Mouse (Mus musculus): ENCODE measurements around the gene Aknad1.

Gene Aknad1

DNA sequence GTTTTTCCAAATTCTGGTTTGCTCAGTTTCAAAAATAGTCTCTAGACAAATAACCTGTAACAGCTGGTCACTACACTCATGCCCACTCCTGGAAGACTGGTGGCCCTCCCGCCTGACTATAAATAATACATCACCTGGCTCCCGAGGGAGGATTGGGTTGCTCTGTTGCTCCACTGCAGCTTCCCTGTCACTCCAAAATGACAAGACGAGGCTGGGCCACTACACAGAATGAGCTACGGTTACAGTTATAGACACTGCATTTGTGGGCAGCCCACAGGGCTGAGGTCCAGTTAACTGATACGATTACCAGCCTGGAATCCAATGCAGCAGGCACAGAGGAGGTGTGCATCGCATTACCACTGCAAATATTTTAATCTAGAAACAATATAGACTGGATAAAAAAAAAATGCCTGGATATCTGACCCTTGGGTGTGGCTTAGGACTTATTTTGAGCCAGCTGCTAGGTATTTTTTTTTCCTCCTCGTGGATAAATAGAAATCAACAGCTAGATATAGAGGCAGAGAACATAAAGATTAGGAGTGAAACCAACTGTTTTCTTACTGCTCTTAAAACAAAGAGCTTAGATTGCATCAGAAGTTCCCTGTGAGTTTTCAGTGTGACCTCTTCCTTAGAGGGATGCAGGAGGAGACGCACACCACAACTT is at the start of gene Aknad1:
Aknad1 (plus strand) TSS at position 614 of the 664 bp plus-strand sequence.
- DNase-seq: no peak

- DNase-seq: no peak
Observed at GRCm38 (mm10) chr3:108689979-108690378, 49.5 kb upstream of the Aknad1 start.

DNA sequence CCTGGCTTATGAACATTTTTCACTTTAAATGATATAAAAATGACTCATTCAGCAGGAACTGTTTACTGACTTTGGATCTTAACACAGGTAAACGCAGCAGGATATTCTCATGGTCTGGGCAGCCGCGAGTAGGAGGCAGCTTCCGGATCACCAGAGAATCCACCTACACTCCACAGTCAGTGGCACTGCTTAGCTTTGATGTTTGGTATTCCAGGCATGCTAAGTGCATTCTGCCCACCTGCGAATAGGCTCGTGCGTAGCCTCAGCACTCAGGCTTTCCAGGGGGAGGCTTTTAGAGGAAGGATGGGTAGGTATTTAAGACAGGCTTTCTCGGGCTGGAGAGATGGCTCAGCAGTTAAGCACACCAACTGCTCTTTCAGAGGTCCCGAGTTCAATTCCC is 45.1 kb upstream of the Aknad1 start:
- DNase-seq: no peak

DNA sequence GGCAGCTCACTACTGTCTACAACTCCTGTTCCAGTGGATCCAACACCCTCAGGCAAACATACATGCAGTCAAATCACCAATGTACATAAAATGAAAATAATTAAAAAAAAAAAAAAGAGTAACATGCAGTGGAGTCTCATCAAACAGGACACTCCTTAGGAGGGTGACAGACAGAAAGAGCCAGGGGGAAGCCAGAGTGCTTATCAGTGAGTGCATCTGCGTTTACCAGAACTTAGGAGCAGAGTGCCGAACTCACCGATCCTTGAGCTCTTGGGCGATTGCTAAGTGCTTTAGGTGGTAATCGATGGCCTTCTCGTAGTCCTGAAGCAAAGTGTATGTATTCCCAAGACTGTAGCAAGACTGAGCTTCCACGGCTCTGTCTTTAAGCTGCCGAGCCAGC is 40.8 kb upstream of the Aknad1 start:
- DNase-seq: no peak

DNA sequence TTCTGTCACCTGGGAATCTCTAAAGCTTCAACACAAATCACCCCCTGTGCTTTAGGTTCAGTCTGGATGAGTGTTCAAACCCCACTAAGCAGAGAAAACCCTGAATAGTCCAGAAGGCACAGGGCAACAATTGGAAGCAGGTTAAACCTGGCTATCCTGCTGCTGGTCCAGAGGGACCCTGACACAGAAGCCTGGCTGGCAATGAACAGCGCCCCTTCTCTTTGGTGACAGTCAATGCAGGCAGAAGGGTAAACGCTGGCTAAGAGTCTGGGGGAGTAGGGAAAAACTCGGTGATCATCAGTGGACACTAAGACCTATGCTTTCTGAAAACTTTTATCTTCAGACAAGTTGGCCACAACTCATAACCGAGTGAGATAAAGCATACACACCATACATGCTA is 39.7 kb upstream of the Aknad1 start:
- no peak for DNase-seq

- DNase-seq: no peak
Observed at GRCm38 (mm10) chr3:108701256-108701655, 38.2 kb upstream of the Aknad1 start.

- no peak for DNase-seq
Observed at GRCm38 (mm10) chr3:108702789-108703188, 36.7 kb upstream of the Aknad1 start.

DNA sequence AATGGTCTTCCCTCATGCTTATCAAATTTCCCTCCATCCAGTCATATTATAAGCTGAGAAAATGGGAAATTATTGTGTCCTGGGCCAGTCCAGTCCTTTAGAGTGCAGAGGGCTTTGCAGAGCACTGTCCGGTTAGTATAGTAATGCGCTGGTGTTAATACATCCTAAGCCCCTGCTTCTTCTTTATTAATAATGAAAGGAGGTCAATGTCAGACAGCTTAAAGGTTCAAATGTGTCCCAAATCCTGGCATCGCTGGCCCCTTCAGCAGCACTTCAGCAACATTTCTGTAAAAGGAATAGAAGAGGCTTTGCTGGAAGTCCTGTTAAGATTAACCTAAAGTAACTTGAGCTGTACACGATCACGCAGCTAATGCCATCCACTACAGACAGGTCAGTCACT is 28.2 kb upstream of the Aknad1 start:
- no peak for DNase-seq

DNA sequence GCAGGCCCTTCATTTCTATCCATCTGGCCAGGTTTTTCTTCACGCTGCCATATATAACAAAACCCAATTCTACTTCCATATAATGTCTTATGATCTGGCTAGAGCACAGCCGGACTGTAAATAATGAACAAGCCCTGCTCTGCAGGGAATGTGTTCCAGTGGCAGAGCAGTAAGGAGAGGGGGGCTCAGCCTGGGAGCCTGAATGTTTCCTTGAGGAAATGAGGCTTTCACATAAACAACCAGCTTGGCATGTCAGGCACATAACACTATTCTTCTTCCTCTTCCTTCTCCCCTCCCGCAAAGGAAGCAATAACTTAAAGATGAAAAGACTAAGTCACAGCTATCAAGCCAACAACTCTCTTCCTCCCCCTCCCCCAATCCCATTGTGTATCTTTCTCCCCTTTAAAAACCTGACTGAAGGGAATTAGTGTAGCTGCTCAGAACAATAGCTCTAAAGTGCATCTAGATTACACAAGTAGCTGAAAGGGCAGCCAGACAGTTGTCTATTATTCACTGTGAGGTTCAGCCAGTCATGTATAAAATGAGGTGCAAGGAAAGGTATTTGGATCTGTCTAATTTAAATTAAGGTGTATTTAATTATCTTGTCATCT is 26.3 kb upstream of the Aknad1 start:
- no peak for DNase-seq

DNA sequence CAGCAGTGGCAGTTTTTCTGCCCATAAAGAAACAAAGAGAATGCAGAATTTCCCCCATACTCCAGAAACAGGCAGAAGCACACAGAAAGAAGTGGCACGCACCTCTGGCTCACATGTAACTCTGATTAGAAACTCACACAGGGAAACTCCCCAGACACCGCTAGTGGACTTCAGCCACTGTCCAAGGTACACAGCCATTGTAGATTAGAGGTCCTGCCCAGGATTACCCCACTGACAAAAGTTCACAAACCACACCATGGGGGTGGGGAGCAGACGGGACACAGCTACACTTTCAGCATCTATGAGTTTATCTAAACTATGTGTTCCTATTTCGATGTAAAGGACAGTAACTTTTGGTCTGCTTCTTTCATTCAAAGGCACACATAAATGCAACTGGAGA is 24.6 kb upstream of the Aknad1 start:
- no peak for DNase-seq

DNA sequence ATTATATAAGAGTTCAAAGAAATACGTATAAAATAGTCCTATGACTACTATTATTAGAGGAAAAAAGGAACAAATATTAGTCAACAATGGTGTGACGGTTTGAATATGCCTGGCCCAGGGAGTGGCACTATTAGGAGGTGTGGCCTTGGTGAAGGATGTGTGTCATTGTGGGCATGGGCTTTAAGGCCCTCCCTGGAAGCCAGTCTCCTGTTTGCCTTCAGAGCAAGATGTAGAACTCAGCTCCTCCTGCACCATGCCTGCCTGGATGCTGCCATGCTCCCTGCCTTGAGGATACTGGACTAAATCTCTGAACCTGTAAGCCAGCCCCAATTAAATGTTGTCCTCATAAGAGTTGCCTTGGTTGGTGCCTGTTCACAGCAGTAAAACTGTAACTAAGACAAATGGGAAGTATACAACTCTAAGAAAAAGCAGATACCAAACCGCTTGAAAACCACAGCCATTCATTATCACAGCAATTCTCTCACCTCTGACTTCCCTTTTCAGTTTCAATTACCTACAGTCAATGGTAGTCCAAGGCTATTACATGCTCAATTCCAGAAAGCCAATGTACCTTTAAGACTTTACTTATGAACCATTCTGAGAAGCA is 21.5 kb upstream of the Aknad1 start:
- no peak for DNase-seq

- no peak for DNase-seq
Observed at GRCm38 (mm10) chr3:108719357-108719756, 20.1 kb upstream of the Aknad1 start.

- no peak for DNase-seq
Observed at GRCm38 (mm10) chr3:108719761-108720160, 19.7 kb upstream of the Aknad1 start.

DNA sequence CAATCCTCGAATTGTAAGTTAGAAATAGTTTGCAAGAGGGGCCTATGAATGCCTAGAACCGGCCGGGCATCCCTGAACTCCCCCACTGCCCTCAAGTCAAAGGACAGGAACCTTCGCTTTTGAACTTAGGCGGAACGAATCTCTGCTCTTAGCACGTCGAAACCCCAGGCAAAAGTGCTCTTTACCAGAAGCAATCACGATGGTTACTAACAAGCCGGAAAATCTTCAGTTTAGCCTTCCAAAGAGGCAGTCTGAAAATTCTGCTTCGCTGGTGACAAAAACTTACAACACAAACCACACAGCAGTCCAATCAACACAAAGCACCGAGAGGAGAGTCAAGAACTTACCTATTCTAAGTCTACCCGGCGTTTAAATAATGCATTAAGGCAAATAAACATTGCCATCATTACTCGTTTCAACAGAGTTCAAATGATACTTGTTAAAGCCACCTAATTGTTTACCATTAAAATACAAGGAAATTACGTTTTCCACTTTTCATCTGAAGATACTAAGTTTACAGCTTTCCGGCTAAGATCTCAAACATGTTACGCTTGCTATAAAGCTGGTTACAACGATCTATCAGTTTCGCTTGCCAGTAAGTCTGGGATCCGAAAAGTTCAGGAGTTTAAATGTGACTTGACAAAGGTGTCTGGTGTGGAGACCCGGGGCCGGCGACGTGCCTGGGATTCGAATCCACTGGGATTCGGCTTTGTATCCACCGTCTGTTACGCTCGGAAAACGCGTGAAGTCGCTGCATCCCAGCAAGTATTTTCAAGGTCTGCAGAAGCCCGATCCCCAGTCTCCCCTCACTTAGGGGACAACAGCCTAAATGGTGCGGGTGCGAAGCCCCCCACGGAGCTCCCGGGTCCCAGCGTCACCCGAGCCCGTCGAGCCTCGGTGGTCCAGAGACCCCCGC is 18.1 kb upstream of the Aknad1 start:
- DNase-seq: peak; percentile 53 to 59

DNA sequence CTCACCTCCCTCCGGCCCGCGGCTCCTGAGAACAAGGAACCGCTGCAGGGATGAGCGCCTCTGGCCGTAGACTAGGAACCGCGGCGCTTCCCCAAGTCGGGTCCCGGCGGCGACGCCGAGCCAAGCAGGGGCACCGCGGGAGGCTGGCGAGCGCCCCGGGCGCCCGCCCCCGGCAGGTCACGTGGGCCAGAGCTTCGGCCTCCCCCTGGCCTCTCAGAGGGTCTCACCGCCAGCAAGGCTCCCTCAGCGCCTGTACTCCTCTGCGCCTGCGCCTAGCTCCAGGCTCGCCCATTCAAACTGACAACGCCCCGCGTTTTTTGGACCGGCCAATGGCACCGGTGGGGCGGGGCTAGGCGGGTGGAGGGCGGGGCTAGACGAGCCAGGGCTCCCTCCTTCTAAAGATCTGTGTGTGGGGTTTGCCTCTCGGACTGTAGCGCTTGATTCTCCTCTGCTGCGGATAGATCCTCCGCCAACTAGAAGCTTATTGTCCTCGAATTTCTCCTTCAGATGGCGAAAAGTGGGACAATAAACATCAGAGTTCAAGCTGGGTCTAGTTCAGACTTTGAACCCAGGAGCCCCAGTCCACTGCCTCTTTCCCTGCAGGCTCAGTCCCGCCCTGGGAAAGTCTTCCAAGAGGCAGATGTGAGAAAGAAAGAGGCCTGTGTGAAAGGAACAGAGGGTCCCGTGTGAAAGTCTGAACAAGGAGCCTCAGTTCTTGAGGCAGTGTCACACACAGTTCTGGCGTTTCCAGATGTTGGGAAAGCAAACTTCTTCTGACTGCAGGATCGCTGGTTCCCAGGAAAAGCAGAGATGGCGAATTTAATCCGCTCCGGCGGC is 17.2 kb upstream of the Aknad1 start, which contains the start of gene Gpsm2:
Gpsm2 (minus strand) TSS at position 274 of the 837 bp plus-strand sequence.
- peak; percentile 96 to 97 for DNase-seq

DNA sequence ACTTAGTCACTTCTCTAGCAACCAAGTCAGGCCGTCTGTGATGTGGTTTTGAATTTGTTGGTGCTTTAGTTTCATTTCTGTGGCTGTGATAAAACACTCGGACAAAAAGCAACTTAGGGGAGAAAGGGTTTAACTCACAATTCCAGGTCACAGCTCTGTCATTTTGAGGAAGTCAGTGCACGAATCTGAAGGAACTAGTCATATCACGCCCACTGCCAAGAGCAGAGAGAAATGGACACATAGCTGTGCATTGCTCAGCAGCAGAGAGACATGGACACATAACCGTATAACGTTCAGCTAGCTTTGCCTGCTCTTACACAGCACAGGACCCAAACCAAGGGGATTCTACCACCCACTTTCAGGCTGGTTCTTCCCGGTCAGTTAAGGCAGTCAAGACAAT is 13.0 kb upstream of the Aknad1 start:
- DNase-seq: no peak

DNA sequence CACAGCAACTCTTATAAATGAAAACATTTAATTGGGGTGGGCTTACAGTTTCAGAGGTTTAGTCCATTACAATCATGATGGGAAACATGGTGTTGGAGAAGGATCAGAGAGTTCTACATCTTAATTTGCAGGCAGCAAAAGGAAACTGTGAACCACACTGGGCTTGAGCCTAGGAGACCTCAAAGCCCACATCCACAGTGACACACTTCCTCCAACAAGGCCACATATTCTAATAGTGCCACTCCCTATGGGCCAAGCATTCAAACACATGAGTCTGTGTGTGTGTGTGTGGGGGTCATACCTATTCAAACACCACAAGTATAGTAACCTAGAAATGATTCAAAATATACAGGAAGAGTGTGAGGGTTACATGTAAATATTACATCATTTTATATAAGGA is 12.1 kb upstream of the Aknad1 start:
- no peak for DNase-seq

- no peak for DNase-seq
Observed at GRCm38 (mm10) chr3:108727776-108728175, 11.7 kb upstream of the Aknad1 start.

DNA sequence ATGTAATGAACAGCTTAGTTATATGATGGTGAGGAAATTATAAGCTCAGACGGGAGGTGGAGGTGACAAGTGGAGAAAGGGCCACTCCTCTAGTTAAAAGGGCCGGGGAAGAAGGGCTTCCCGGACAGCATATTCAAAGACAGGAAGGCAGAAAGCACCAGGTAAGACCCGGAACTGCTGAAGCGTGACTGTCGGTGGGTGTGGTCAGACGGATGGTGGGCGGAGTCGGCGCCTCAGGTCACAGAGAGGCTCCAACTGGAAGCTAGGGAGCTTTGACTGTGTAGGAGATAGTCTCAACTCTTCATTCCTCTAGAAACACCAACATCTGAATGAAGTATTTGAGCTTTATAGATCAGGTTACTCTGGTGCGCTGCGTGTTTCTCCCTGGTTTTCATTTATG is 9.1 kb upstream of the Aknad1 start:
- no peak for DNase-seq

- DNase-seq: no peak
Observed at GRCm38 (mm10) chr3:108737761-108738160, 1.7 kb upstream of the Aknad1 start.

GRCm38 (mm10) chr3:108744060-108744459 is 4.6 kb downstream of the Aknad1 start:
- DNase-seq: no peak

- no peak for DNase-seq
Observed at GRCm38 (mm10) chr3:108751061-108751460, 11.6 kb downstream of the Aknad1 start.

All from cerebellum, postnatal 14 days (tissue).